Mouse (Mus musculus): ENCODE measurements around the gene Lingo2.

GRCm38 (mm10) chr4:36647753-36648152 is 303.8 kb downstream of the Lingo2 start:
- no peak for TF ChIP-seq ZNF384 (IDR thresholded peaks at IDR 0.05; ENCODE audit: low read depth, low read length)
- TF ChIP-seq CTCF (IDR thresholded peaks at IDR 0.05 in 2 of 3, conservative IDR thresholded peaks at IDR 0.05 in 1 of 3; ENCODE audit: control insufficient read depth in 1 of 3, insufficient read depth in 1 of 3, low read depth in 2 of 3, low read length in 3 of 3, poor library complexity in 1 of 3, severe bottlenecking in 1 of 3): no peak
- TF ChIP-seq TAL1 (IDR thresholded peaks at IDR 0.05; ENCODE audit: low read length): no peak
- no peak for TF ChIP-seq POLR2A (IDR thresholded peaks at IDR 0.05; ENCODE audit: control insufficient read depth in 1 of 2, insufficient read depth in 1 of 2, low read depth in 1 of 2, low read length in 2 of 2, poor library complexity in 1 of 2)
- TF ChIP-seq MXI1 (IDR thresholded peaks at IDR 0.05; ENCODE audit: low read depth, low read length): no peak
- TF ChIP-seq RCOR1 (IDR thresholded peaks at IDR 0.05; ENCODE audit: low read depth, low read length): no peak
- TF ChIP-seq GATA1 (IDR thresholded peaks at IDR 0.05; ENCODE audit: low read depth, low read length): no peak
- TF ChIP-seq ZC3H11A (IDR thresholded peaks at IDR 0.05; ENCODE audit: low read depth, low read length): no peak
- TF ChIP-seq MAX (IDR thresholded peaks at IDR 0.05; ENCODE audit: low read length): no peak
- TF ChIP-seq EP300 (IDR thresholded peaks at IDR 0.05; ENCODE audit: low read depth in 1 of 2, low read length in 2 of 2): no peak
- TF ChIP-seq USF1 (IDR thresholded peaks at IDR 0.05; ENCODE audit: low read depth, low read length): no peak
- no peak for TF ChIP-seq ZMIZ1 (IDR thresholded peaks at IDR 0.05; ENCODE audit: low read depth, low read length)

Measured in MEL (cell line).